Mouse (Mus musculus): ENCODE data around the gene 1700012B07Rik.

DNA sequence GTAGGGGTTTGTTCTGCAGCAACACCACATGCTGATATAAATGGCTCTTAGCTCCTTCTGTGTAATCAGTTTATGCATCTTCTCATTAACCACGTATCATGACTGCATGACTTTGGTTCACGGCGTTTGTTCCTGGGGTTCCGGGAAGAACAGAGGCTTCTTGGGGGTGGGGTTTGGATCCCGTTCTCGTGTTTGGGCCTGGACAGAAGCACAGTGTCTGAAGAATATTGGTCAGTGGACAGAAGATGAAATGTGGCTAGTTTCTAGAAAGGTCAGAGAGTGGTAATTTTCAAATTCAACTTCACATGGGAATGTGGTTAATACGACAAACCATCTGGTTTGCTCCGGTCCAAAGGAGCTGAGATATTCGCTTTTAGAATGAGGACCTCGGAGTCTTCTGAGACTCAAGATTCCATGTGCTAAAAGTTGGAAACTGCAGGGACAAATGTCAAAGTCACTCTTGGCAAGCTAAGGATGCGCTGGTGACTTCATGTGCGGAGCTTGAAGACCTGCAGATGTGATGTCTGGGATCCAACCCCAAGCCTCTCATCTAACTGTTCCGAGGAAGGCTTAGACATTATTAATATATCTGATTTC, 35.3 kb downstream of the 1700012B07Rik start:
- no peak for TF ChIP-seq CTCF (IDR thresholded peaks at IDR 0.05; ENCODE audit: low read depth, low read length)
- no peak for TF ChIP-seq POLR2AphosphoS5 (IDR thresholded peaks at IDR 0.05; ENCODE audit: insufficient replicate concordance, low read depth, low read length)

Measured in G1E (cell line).